Comparison of ENCODE assay signal across 8 mouse cellular contexts in genomic region chr6:30047271-30048162, GRCm38 (mm10). TPM values are rescaled to one million over a fixed set of nuclear protein-coding genes. Genes with fewer than 3 reads are reported as not detected.
A peak's percentile ranks its signal among the peaks of the same experiment; 100 is the strongest.
DNase-seq lines count a peak whose midpoint lies in the region; ATAC-seq lines count a peak whose summit lies in the region.

TSS of gene Nrf1 (plus strand) at chr6:30047988.

- peak; percentile 93 for ATAC-seq in embryonic facial prominence, embryonic 13.5 days (ENCODE audit: insufficient number of reproducible peaks, insufficient read depth, low FRiP score, low TSS enrichment, low read depth)
- peak; percentile 97 for ATAC-seq in midbrain, embryonic 12.5 days (ENCODE audit: low FRiP score, low read depth)

- DNase-seq in 3134 (ENCODE audit: extremely low read depth, insufficient read length, low spot score), result peak; percentile 81
- DNase-seq in adrenal gland, postnatal 4 days (ENCODE audit: low spot score in 2 of 2), result peak; percentile 81 to 90
- peak; percentile 91 to 94 for DNase-seq in heart, adult 18-20 months
- peak; percentile 93 for DNase-seq in kidney, adult 18-20 months
- DNase-seq in limb, embryonic 10.5 days (ENCODE audit: low spot score), result peak; percentile 95
- DNase-seq in skeletal muscle tissue, adult 2 months (ENCODE audit: low read depth, low spot score), result peak; percentile 84

- no peaks in the 10 kb centered on the region for H3K9me3 ChIP-seq in embryonic facial prominence, embryonic 13.5 days
- H3K9me3 ChIP-seq in limb, embryonic 10.5 days (replicated peaks), result no peaks in the 10 kb centered on the region
- H3K9me3 ChIP-seq in midbrain, embryonic 12.5 days, result no peaks in the 10 kb centered on the region

- H3K36me3 ChIP-seq in embryonic facial prominence, embryonic 13.5 days, result no peaks in the 10 kb centered on the region
- peaks cover 13% of the 10 kb centered on the region for H3K36me3 ChIP-seq in limb, embryonic 10.5 days
- H3K36me3 ChIP-seq in midbrain, embryonic 12.5 days, result 0 out of 2 replicates have a peak, but pooled peaks cover 3% of the 10 kb centered on the region

- WGBS in embryonic facial prominence, embryonic 13.5 days, result under 1% methylated on average over 75 of the region's 78 CpGs
- WGBS in limb, embryonic 10.5 days, result under 1% methylated on average over 75 of the region's 78 CpGs
- WGBS in midbrain, embryonic 12.5 days, result under 1% methylated on average over 51 of the region's 78 CpGs

- H3K27ac ChIP-seq in embryonic facial prominence, embryonic 13.5 days, result peak within 1 kb of the TSS; percentile 100
- peak within 1 kb of the TSS; percentile 99 for H3K27ac ChIP-seq in limb, embryonic 10.5 days
- peak within 1 kb of the TSS; percentile 100 for H3K27ac ChIP-seq in midbrain, embryonic 12.5 days (replicated peaks)

- peak within 1 kb of the TSS; percentile 76 for H3K4me2 ChIP-seq in embryonic facial prominence, embryonic 13.5 days
- peak within 1 kb of the TSS; percentile 78 for H3K4me2 ChIP-seq in midbrain, embryonic 12.5 days (replicated peaks)

- H3K4me3 ChIP-seq in embryonic facial prominence, embryonic 13.5 days, result peak within 1 kb of the TSS; percentile 98
- H3K4me3 ChIP-seq in limb, embryonic 10.5 days, result peak within 1 kb of the TSS; percentile 99
- H3K4me3 ChIP-seq in midbrain, embryonic 12.5 days, result peak within 1 kb of the TSS; percentile 99

- H3K27me3 ChIP-seq in embryonic facial prominence, embryonic 13.5 days, result no peaks in the 10 kb centered on the region
- H3K27me3 ChIP-seq in limb, embryonic 10.5 days (ENCODE audit: low read depth, poor library complexity, severe bottlenecking), result no peaks in the 10 kb centered on the region
- H3K27me3 ChIP-seq in midbrain, embryonic 12.5 days, result no peaks in the 10 kb centered on the region

- peak within 1 kb of the TSS; percentile 99 for H3K9ac ChIP-seq in embryonic facial prominence, embryonic 13.5 days
- H3K9ac ChIP-seq in midbrain, embryonic 12.5 days (replicated peaks), result peak within 1 kb of the TSS; percentile 100

- peaks cover 25% of the 10 kb centered on the region for H3K4me1 ChIP-seq in embryonic facial prominence, embryonic 13.5 days
- H3K4me1 ChIP-seq in limb, embryonic 10.5 days, result peaks cover 17% of the 10 kb centered on the region
- H3K4me1 ChIP-seq in midbrain, embryonic 12.5 days, result peaks cover 21% of the 10 kb centered on the region

RNA-seq across cellular contexts. Expression of gene Nrf1, which starts in this region (rescaled TPM):
- total RNA-seq in adrenal gland, postnatal 4 days (2021), result 10 to 100 TPM; 31.3 to 34.2 TPM
- 67.2 and 68.5 TPM in 2 replicates for polyA plus RNA-seq in embryonic facial prominence, embryonic 13.5 days (2015; fragmentation: Nextera tagmentation; extraction: Ambion mirVana)
- total RNA-seq in heart, adult 18-20 months (2021), result 10 to 100 TPM; 12.4 to 12.6 TPM
- 99.2 and 99.6 TPM in 2 replicates for polyA plus RNA-seq in limb, embryonic 10.5 days (2016; fragmentation: Nextera tagmentation; extraction: Ambion mirVana)
- 74.1 and 78.9 TPM in 2 replicates for polyA plus RNA-seq in midbrain, embryonic 12.5 days (2016; fragmentation: Nextera tagmentation; extraction: Ambion mirVana)

Comparison
In these comparisons a context has a peak if more than half of its experiments do, and no peak if none do; other contexts are left out.
1. Peak in every context shown above with its lines: DNase-seq, ATAC-seq, H3K4me3 ChIP-seq and H3K27ac ChIP-seq.